In genomic region chr6:142809373-142810098, GRCm38 (mm10) we compare ENCODE assay signal across 17 mouse cellular contexts. TPM values are rescaled to one million over a fixed set of nuclear protein-coding genes. Genes with fewer than 3 reads are reported as not detected.
A peak's percentile ranks its signal among the peaks of the same experiment; 100 is the strongest.
DNase-seq lines count a peak whose midpoint lies in the region; ATAC-seq and TF ChIP-seq lines count a peak whose summit lies in the region.
"Had no signal": no experiment of that assay in that cellular context is flagged by ENCODE, and none has a peak within 500 bp of the region (broad histone marks: within the 10 kb centered on the region; RNA-seq: fewer than 3 reads in every experiment).

No protein-coding gene starts in this region.

- H3K4me3 ChIP-seq in heart, embryonic 10.5 days: no peak overlapping the region
- H3K4me3 ChIP-seq in ES-E14 (ENCODE audit: insufficient read depth in 1 of 2, low read depth in 1 of 2, low read length in 2 of 2, poor library complexity in 1 of 2, severe bottlenecking in 1 of 2): no peak overlapping the region
- H3K4me3 ChIP-seq in intestine, embryonic 16.5 days (ENCODE audit: low read length): no peak overlapping the region
- H3K4me3 ChIP-seq: hindbrain, embryonic 15.5 days; midbrain, embryonic 15.5 days had no signal

- peak; percentile 70 for DNase-seq in heart, embryonic 10.5 days (ENCODE audit: low spot score)
- no peak for DNase-seq in heart, adult 8-10 months (ENCODE audit: low spot score)
- peak; percentile 81 for DNase-seq in 416B (ENCODE audit: low read depth)
- DNase-seq in ES-E14 (ENCODE audit: low read depth, low spot score): no peak
- DNase-seq in thymus, postnatal 25 days: no peak
- DNase-seq in neural tube, embryonic 10.5 days (ENCODE audit: extremely low spot score, low spot score): no peak
- no peak for DNase-seq in cerebellum, adult 11 months
- DNase-seq: gastrocnemius, postnatal 36 days; lung, postnatal 4 days; spleen, adult 18-20 months; thymus, postnatal 4 days had no signal

- H3K27ac ChIP-seq in heart, embryonic 10.5 days: no peak overlapping the region
- H3K27ac ChIP-seq in ES-E14 (ENCODE audit: insufficient read depth, low read depth, low read length, poor library complexity, severe bottlenecking): 0 out of 2 replicates have a peak overlapping the region, but pooled peaks have one; percentile 13
- no peak overlapping the region for H3K27ac ChIP-seq in intestine, embryonic 16.5 days (ENCODE audit: low read length)
- H3K27ac ChIP-seq: hindbrain, embryonic 15.5 days; midbrain, embryonic 15.5 days had no signal

- 26% methylated on average over 6 of the region's 6 CpGs for WGBS in heart, embryonic 10.5 days
- 37% methylated on average over 6 of the region's 6 CpGs for WGBS in intestine, embryonic 16.5 days

- H3K4me2 ChIP-seq in intestine, embryonic 16.5 days (ENCODE audit: low read depth, low read length): no peak overlapping the region
- H3K4me2 ChIP-seq: hindbrain, embryonic 15.5 days; midbrain, embryonic 15.5 days had no signal

- H3K36me3 ChIP-seq in heart, embryonic 10.5 days: no peaks in the 10 kb centered on the region
- H3K36me3 ChIP-seq in ES-E14 (ENCODE audit: control insufficient read depth, insufficient read depth, low read length, poor library complexity, severe bottlenecking): no peaks in the 10 kb centered on the region
- H3K36me3 ChIP-seq in intestine, embryonic 16.5 days (ENCODE audit: control insufficient read depth, insufficient read depth, low read length): no peaks in the 10 kb centered on the region
- H3K36me3 ChIP-seq: hindbrain, embryonic 15.5 days; midbrain, embryonic 15.5 days had no signal

- H3K9me3 ChIP-seq in heart, embryonic 10.5 days: no peaks in the 10 kb centered on the region
- no peaks in the 10 kb centered on the region for H3K9me3 ChIP-seq in ES-E14 (ENCODE audit: control insufficient read depth, insufficient read depth, low read depth, low read length)
- H3K9me3 ChIP-seq in intestine, embryonic 16.5 days (ENCODE audit: control insufficient read depth, low read length): no peaks in the 10 kb centered on the region
- H3K9me3 ChIP-seq: hindbrain, embryonic 15.5 days; midbrain, embryonic 15.5 days had no signal

- H3K9ac ChIP-seq in ES-E14 (ENCODE audit: insufficient read depth, low read depth, low read length, poor library complexity, severe bottlenecking): no peak overlapping the region
- H3K9ac ChIP-seq in intestine, embryonic 16.5 days (ENCODE audit: low read depth, low read length): no peak overlapping the region
- H3K9ac ChIP-seq: hindbrain, embryonic 15.5 days; midbrain, embryonic 15.5 days had no signal

- H3K27me3 ChIP-seq in heart, embryonic 10.5 days (ENCODE audit: insufficient read depth, poor library complexity, severe bottlenecking): peaks cover 15% of the 10 kb centered on the region
- no peaks in the 10 kb centered on the region for H3K27me3 ChIP-seq in intestine, embryonic 16.5 days (replicated peaks; ENCODE audit: control insufficient read depth, insufficient read depth, low read length)
- H3K27me3 ChIP-seq: hindbrain, embryonic 15.5 days; midbrain, embryonic 15.5 days had no signal

- H3K4me1 ChIP-seq in heart, embryonic 10.5 days: peaks cover 6% of the 10 kb centered on the region; the same call in 1 of the 2 replicates
- peaks cover 9 to 11% of the 10 kb centered on the region in 2 experiments for H3K4me1 ChIP-seq in ES-E14 (ENCODE audit: control insufficient read depth in 2 of 2, insufficient read depth in 2 of 2, low read length in 2 of 2, poor library complexity in 1 of 2)
- H3K4me1 ChIP-seq in intestine, embryonic 16.5 days (ENCODE audit: control insufficient read depth, insufficient read depth, low read length): peaks cover 6% of the 10 kb centered on the region; the same call in 1 of the 2 replicates

- peak; percentile 81 for ATAC-seq in intestine, embryonic 16.5 days
- ATAC-seq: midbrain, embryonic 15.5 days had no signal

- in situ Hi-C loops in ES-E14 (cut with MboI; ENCODE audit: low sequenced_read_pairs in 2 of 2, unreplicated experiment in 2 of 2): no loop called here

TF ChIP-seq in ES-E14, 5 proteins besides CTCF, POLR2A, EP300 and RAD21:
- TF ChIP-seq MAFK (IDR thresholded peaks at IDR 0.05; ENCODE audit: insufficient read depth, low read depth, low read length) (peak; percentile 96), ZC3H11A (IDR thresholded peaks at IDR 0.05; ENCODE audit: borderline replicate concordance, low read depth, low read length) (no peak)

RNA-seq across cellular contexts. Expression of gene Sult6b2, which starts 5.2 kb away (rescaled TPM):
- 0.06 TPM in 1 of 2 replicates, not detected in the other for polyA plus RNA-seq in heart, embryonic 10.5 days (2016; fragmentation: Nextera tagmentation; extraction: Ambion mirVana)
- total RNA-seq in heart, adult 8-10 months (2022): under 1 TPM in 1 of 4 experiments, not detected in 3; 0.24 TPM
- total RNA-seq in ES-E14 (2012; rRNA removed): 0.16 and 0.31 TPM in 2 replicates
- polyA plus RNA-seq in intestine, embryonic 16.5 days (2015; fragmentation: Nextera tagmentation; extraction: Ambion mirVana): 49.8 and 76.7 TPM in 2 replicates
- total RNA-seq: common myeloid progenitor, adult 5-6 weeks; gastrocnemius, postnatal 36 days; liver, adult 2 months had no signal
- polyA plus RNA-seq: hindbrain, embryonic 15.5 days; kidney, embryonic 16.5 days; liver, adult 2 months had no signal

RNA-seq across cellular contexts. Expression of gene Cmas, which starts 53.0 kb away (rescaled TPM):
- polyA plus RNA-seq in heart, embryonic 10.5 days (2016; fragmentation: Nextera tagmentation; extraction: Ambion mirVana): 100 and 105 TPM in 2 replicates
- total RNA-seq in heart, adult 8-10 months (2022): 10 to 100 TPM; 32.7 to 38.9 (median 36.0) TPM
- 50.3 and 61.0 TPM in 2 replicates for total RNA-seq in ES-E14 (2012; rRNA removed)
- polyA plus RNA-seq in intestine, embryonic 16.5 days (2015; fragmentation: Nextera tagmentation; extraction: Ambion mirVana): 145 and 153 TPM in 2 replicates

Comparison
In these comparisons a context has a peak if more than half of its experiments do, and no peak if none do; other contexts are left out.
1. DNase-seq: peak in heart, embryonic 10.5 days (single experiment) and 416B (single experiment); none in heart, adult 8-10 months (single experiment), ES-E14 (single experiment), thymus, postnatal 25 days (single experiment), neural tube, embryonic 10.5 days (single experiment) and cerebellum, adult 11 months (single experiment).